Mouse (Mus musculus): Measurements from ENCODE around the gene Ttc21a.

DNA sequence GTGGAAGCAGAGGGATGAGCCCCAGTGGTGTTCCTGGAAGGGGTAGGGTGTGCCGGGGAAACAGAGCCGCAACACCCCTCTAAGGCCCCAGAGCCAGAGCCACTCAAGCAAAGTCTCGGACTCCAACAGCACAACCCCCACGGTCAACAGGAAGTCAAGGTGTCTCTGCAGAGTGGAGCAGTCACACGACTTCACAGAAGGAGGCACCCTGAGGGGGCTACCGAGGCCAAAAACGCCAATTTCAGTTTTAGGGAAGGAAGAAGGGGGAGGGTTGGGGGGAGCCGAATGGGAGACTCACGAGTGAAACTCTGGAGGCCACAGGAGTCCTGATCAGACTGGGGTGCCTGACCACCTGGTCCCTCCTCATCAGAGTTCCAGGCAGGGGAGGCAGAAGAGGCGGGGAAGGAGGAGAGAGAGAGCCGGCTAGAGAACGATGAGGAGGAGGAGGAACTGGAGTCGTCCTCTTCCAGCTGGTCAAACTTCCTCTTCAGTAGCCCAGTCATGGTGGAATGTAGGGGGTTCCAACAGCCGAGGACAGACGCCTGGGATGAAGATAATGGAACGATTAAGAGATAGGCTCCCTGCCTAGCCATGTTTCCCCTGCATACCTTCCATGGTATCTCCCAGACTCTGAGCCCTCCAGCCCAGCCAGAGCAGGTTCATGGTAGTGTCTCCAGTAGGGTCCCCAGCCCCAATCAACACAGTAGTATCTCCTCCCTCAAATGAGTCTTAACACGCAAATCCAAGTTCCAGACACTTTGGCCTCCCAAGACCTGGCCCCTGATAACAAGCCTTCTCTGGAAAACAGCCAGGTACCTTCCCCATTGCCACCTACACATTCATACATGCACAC, 39.5 kb downstream of the Ttc21a start:
- TF ChIP-seq EP300 (IDR thresholded peaks at IDR 0.05) (no peak), CTCF (IDR thresholded peaks at IDR 0.05) (no peak)
